Mouse (Mus musculus): ENCODE data around the gene Lst1.

Gene Lst1

DNA sequence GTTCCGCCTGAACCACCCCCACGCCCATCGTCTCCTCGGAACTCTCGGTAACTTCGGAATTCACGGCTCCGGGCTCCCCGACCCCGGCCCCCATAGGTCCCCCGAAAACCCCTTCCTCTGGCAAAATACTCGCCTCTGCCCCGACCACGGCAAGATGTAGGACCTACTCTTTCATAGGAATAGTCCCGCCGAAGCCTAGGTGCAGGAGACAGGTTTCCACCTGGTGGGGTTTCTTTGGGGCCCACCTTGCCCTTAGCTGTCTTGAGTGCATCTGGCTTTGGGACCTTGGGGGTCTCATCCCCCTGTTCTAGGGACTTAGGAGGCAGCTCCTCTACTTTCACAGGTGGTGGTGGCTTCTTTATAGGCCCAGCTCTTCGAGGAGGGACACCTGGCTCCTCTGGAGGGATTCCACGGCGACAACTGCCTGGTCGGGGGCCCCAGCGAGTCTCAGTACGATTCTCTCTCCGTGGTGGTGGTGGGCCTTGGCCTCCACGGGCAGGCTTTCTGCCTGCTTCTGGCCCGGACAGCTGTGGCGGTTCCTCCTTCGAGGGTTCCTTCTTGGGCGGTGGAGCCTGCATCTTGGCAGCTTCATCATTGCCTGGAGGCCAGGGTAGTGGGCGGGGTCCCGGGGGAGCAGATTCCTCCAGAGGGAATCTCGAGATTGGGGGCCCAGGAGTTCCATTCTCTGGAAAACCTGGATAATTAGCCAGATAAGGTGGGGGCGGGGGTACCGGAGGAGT lies 31.6 kb downstream of the Lst1 start:
- DNase-seq: no peak

DNA sequence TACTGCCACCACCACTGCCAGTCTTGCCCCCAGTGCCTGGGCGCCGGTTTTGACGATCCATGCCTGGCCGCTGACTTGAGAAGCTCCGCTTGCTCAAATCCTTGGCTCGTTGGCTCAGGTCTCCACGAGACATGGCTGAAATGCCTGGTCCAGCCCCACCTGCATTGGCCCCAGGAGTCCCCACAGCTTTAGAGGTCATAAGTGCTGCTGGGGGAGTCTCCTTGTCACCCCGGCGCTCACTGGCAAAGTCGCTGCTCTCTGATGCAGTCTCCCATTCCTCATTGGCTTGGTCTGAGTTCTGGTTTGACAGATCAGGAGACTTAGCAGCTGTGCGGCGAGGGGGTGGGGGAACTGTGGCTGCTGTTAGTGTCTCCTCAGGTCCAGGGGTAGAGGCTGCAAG lies 32.8 kb downstream of the Lst1 start:
- no peak for DNase-seq

DNA sequence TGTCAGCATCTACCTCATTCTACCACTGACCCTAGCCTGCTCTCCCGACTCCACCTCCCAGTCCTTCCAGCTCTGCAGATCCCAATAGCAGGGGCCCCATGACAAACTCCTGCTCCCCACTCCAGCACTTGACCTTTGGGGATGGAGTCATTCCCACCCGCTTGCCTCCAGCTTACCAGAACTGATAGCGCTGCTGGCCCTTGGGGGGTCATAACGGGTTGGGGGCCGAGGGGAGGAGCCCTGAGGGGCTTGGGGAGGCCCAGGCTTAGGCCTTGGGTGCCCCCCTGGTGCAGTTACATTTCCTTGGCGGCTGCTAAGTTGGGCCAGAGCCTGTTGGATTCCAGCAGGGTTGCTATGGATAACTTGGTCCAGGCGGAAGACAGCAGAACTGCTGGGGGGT lies 33.6 kb downstream of the Lst1 start:
- DNase-seq: no peak

DNA sequence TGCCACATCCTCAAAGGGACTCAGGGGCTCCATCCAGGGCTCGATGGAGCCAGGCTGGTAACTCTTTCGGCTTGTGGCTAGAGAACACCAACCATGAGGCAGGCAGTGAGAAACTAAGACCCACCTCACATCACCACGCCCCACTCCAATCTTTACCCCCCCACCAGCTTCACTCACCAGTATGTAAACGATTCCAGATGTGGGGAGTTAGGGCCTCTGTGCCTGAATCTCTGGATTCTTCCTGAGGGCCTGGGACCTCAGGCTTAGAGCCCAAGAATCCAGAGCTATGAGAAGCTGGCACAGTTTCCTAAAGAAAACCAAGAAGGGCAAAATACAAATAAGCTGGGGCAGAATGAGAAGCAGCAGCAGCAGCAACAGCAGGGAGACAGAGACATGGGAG lies 34.3 kb downstream of the Lst1 start:
- DNase-seq: no peak

DNA sequence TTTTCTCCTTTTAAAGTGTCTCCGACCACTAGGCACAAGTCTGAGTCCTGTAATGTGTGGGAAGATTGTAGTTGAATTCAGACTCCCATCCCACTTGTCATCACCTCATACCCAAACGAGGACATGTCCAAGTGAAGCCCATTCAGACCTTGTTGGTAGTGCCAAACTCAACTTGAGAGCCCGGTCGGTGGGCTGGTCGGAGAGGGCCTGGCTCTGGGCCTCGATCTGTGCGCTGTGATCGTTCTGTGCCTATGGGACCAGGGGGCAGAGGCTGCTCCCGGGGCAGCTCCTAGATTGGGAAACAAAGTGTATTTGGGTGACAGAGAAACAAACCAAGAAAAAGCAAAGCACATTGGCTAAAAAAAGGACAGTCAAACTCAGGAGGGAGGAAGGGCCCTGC lies 35.2 kb downstream of the Lst1 start:
- DNase-seq: no peak

DNA sequence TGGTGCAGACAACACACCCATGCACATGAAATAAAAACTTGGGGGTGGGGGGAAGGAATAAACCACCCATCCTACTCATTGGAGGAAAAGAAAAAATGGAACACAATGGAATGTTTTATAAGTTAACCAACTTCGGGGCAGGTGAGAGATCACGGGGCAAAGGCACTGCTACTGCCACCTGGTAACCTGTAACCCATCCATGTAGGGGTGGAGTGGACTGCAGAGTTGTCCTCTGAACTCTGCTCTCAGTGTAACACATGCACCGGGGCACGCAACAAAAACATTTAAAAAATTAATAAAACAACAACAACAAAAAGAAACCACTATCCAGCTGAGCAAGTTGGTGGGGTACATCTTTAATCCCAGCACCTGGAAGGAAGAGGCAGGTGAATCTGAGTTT lies 36.1 kb downstream of the Lst1 start:
- no peak for DNase-seq

DNA sequence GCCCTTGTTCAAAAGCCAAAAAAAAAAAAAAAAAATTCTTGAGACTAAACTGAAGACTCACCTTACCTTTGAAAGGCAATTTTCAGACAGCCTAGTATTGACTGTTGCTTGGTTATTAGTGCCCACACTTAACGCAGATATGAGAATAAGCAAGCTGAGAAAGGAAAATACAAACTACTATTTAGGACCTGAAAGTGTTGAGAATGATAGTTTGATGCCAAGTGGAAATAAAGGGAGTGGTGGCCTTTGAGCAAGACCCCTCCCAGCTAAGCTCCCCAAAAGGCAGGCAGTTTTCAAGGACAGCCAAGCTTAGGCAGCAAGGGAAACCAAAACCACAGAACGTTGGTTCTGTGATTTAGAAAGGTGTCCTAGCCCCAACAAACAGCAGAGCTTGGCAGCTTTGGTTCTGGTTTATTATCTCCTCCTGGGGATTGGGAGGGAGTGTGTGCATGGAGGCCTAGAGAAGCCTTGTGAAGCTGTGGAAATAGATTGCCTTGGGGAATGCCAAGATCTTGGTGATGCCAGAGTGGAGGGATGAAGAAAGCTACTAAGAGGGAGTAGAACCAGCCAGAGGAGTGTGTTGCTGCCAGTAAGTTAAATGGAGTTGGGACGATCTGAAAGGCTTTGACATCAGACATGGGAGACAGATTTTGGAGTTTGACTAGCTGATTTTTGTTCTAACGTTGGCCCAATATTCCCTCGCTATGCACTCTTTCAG lies 40.2 kb downstream of the Lst1 start:
- no peak for DNase-seq

DNA sequence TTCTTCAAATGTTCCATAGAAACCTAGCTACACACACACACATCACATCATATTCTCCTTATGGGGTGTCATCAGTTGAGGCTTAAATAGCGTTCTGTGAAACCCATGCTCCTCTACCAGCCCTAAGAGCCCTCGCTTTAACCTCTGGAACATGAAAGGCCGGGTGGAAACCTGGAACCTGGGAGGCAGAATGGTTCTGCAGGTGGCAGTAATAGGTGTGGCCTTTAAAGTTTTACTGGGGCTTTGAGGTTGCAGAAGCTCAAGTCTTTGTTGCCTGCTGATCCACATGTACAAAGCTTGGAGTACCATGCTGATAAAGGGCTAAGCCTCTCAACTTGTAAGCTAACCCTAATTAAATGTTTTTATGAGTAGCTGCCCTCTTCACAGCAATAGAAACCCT lies 40.9 kb downstream of the Lst1 start:
- no peak for DNase-seq

DNA sequence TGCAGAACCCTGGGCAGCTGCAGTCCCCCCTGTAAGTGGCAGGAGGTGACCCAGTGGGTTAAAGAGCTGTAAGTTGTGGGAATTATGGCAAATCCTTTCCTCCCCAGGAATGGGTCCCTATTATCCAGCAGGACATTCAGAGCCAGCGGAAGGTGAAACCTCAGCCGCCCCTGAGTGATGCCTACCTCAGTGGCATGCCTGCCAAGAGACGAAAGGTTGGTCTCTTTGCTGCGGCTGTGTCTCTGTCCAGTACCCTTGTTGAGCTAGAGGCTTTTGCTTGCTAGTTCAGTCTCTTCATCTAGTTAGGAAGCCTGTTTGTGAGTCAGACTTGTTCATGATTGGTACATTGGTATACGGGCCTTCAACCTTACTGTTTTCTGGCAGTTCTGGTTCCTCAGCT lies 42.1 kb downstream of the Lst1 start:
- DNase-seq: no peak

DNA sequence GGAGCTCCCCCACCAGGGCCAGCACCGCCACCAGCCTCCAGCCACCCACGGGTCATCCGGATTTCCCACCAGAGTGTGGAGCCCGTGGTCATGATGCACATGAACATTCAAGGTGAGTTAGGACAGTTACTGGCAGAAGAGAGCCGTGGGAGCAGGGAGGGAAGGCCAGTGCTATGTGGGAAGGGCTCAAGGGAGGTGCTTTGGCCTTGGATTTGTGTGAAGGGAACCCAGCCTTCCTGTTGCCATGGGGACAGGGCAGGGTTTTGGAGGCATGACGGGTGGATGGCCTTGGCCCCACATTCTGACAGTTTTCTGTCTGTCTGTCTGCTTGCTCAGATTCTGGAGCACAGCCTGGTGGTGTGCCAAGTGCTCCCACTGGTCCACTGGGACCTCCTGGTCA lies 46.3 kb downstream of the Lst1 start:
- no peak for DNase-seq

DNA sequence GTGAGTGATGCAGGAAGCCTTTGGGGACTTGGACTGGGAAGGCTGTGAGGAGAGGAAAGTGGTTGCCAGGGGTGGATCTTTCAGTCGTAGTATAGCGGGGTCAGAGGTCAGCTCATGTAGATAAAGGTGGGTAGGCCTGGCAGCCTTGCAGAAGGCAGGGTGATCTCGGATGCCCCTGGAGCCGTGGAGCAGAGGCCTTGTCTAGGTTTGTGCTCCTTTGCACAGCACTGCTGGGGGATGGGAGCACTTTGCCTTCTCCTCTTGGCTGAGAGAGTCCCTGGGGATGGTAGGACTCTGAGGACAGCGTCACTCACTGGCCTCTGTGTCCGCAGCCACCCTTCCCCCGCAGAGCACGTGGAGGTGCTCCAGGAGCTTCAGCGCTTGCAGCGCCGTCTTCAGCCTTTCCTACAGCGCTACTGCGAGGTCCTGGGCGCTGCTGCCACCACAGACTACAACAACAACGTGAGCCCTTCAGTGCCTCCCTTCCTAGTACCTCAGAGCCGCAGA lies 47.7 kb downstream of the Lst1 start:
- DNase-seq: no peak

DNA sequence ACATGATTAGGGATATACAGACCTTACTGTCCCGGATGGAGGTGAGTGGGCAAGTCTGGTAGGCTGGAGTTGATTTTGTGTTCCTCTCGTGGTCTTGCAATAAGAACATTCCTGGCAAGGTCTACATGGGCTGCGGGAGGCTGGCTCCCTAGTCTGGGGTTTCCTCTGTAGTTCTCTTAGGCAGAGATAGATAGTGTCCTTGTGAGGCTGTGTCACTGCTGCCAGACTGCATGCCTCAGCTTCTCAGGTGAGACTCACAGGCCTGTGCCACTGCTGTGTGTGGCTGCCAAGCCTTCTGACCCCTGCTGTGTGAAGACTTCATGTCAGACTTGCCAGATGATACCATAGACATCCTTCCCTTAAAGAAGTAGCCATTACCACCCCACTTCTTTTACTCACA lies 49.0 kb downstream of the Lst1 start:
- no peak for DNase-seq

DNA sequence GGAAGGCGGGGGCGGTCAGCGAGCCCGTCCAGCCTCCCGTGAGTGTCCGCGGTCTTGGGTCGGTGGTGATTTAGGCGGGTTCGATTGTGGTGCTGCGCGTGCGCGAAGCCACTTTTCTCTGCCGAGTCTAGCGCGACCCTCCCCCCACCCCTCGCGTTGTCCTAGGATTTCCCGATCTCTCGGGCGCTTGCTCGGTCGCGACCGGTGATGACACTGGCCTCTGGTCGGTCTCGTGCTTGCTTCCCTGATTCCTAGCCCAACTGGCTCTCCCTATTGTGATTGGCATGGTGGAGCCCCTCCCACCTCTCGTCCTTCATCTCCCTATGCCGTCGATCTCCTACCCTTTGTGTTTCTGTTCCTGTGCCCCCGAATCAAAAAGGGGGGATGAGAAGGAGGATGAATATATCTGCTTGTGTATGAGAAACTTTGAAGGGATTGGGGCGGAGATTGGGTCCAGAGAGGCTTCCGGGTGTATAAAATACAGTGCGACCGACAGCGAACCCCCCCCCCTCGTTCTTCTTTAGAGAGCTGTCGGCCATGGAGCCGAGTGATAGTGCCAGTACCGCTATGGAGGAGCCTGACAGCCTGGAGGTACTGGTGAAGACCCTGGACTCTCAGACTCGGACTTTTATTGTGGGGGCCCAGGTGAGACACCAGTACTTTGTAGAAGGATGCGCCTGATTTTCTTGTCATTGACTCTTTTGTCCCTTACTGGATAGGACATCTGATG lies 52.5 kb downstream of the Lst1 start:
- no peak for DNase-seq

Measured in kidney, postnatal 4 days (tissue).